Mouse (Mus musculus) myocyte (in vitro differentiated cells): ENCODE measurements around the gene Igdcc3.

Source experiments
- CEBPB ChIP-seq: IDR thresholded peaks from 2 replicates; pipeline ENCODE4 v1.6.1; 2011; ENCODE audit warnings: mild to moderate bottlenecking, moderate library complexity; ENCODE audit not compliant: poor library complexity, insufficient read depth, severe bottlenecking
- E2F4 ChIP-seq: IDR thresholded peaks from one replicate; pipeline ENCODE4 v1.6.1; 2011; ENCODE audit warnings: mild to moderate bottlenecking, control low read depth, moderate library complexity; ENCODE audit not compliant: insufficient read depth
- MAX ChIP-seq: IDR thresholded peaks from one replicate; pipeline ENCODE4 v1.6.1; 2011; ENCODE audit warnings: low read depth, mild to moderate bottlenecking, control low read depth
- MYOD1 ChIP-seq, 3 experiments: IDR thresholded peaks; one replicate each; pipeline ENCODE4 v1.6.1; 2011; ENCODE audit warnings: control low read depth in 2 of 3, low read depth in 2 of 3, mild to moderate bottlenecking in 2 of 3, moderate library complexity in 1 of 3; ENCODE audit not compliant: insufficient read length in 2 of 3, control insufficient read depth in 1 of 3
- MYOG ChIP-seq, 3 experiments: IDR thresholded peaks; one replicate each; pipeline ENCODE4 v1.6.1; 2011; ENCODE audit warnings: control low read depth in 2 of 3, low read depth in 2 of 3, mild to moderate bottlenecking in 2 of 3; ENCODE audit not compliant: insufficient read length in 2 of 3, control insufficient read depth in 1 of 3, insufficient read depth in 1 of 3
- POLR2A ChIP-seq: IDR thresholded peaks from one replicate; pipeline ENCODE4 v1.6.1; 2011; ENCODE audit warnings: low read depth, mild to moderate bottlenecking, control low read depth, moderate library complexity; ENCODE audit not compliant: insufficient read length
- POLR2AphosphoS2 ChIP-seq: IDR thresholded peaks from one replicate; pipeline ENCODE4 v1.6.1; 2011; ENCODE audit warnings: low read depth, control low read depth; ENCODE audit not compliant: insufficient read length
- REST ChIP-seq: IDR thresholded peaks from one replicate; pipeline ENCODE4 v1.6.1; 2011; ENCODE audit warnings: mild to moderate bottlenecking, control low read depth, moderate library complexity; ENCODE audit not compliant: insufficient read depth, insufficient read length
- SRF ChIP-seq: IDR thresholded peaks from one replicate; pipeline ENCODE4 v1.6.1; 2011; ENCODE audit warnings: low read depth; ENCODE audit not compliant: control insufficient read depth, insufficient read length
- TCF12 ChIP-seq: IDR thresholded peaks from one replicate; pipeline ENCODE4 v1.6.1; 2011; ENCODE audit warnings: mild to moderate bottlenecking, control low read depth; ENCODE audit not compliant: poor library complexity, insufficient read depth, severe bottlenecking
- USF1 ChIP-seq: IDR thresholded peaks from one replicate; pipeline ENCODE4 v1.6.1; 2011; ENCODE audit warnings: low read depth, mild to moderate bottlenecking, control low read depth, moderate library complexity

DNA sequence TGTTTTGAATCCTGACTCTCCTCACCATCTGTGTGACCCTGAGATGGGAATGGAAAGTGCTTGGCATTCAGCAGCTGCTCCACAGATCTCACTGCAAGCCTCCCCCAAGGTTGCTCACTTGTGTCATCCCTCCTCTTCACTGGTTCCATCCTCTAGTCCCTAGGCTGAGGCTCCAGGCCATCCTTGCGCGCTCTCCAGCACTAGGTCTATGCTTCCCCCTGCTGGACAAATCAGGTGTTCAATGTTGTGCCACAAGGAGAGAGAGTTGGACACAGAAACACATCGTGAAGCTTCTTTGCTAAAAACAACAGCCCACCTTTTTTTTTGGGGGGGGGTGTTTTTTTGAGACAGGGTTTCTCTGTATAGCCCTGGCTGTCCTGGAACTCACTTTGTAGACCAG lies 20.1 kb upstream of the Igdcc3 start:
- no peak for TF ChIP-seq POLR2A
- TF ChIP-seq SRF, result no peak
- TF ChIP-seq MYOG (IDR thresholded peaks at IDR 0.05; ENCODE audit: control insufficient read depth in 1 of 3, insufficient read depth in 1 of 3, insufficient read length in 2 of 3, low read depth in 2 of 3), result peak in 1 of 3 experiments; percentile 6
- TF ChIP-seq POLR2AphosphoS2, result no peak
- no peak for TF ChIP-seq MAX
- no peak for TF ChIP-seq USF1
- TF ChIP-seq REST, result no peak
- peak in 1 of 3 experiments; percentile 30 for TF ChIP-seq MYOD1 (IDR thresholded peaks at IDR 0.05; ENCODE audit: control insufficient read depth in 1 of 3, insufficient read length in 2 of 3, low read depth in 2 of 3)
- no peak for TF ChIP-seq E2F4
- no peak for TF ChIP-seq TCF12
- no peak for TF ChIP-seq CEBPB
